Mouse (Mus musculus) adrenal gland, postnatal 10 days (tissue): ENCODE results near the gene AC129217.1. TPM values are rescaled to one million over a fixed set of nuclear protein-coding genes. Genes with fewer than 3 reads are reported as not detected.
"Not testable (repeated sequence)": the region's sequence is repeated elsewhere in the genome, so short reads cannot be mapped to it uniquely, and the experiment has no call there.

Experiments
- DNase-seq: peaks from one replicate; pipeline ENCODE4 v3.0.0; 2021; ENCODE audit warnings: mixed read lengths
- total RNA-seq, 2 experiments: library from RNA; stranded (reverse); gene quantifications; 2 replicates each; pipeline ENCODE4 v1.2.3; 2021

Gene AC129217.1
- total RNA-seq, 2 experiments from 2014 or later, result not detected

- no peak for DNase-seq
Observed at GRCm38 (mm10) chr19:8830664-8831063, 1.1 kb downstream of the AC129217.1 start.

GRCm38 (mm10) chr19:8831262-8831661, 1.7 kb downstream of the AC129217.1 start:
- DNase-seq, result no peak

- no peak for DNase-seq
Observed at GRCm38 (mm10) chr19:8832971-8833370, 3.4 kb downstream of the AC129217.1 start.

GRCm38 (mm10) chr19:8836327-8836726, 6.8 kb downstream of the AC129217.1 start:
- DNase-seq, result not testable (repeated sequence)

- peak; percentile 86 for DNase-seq
Observed at GRCm38 (mm10) chr19:8837251-8837791, 7.7 kb downstream of the AC129217.1 start, which contains the start of gene Bscl2. Gene Bscl2 (plus strand): TSS chr19:8837467.

GRCm38 (mm10) chr19:8838041-8838730, 8.6 kb downstream of the AC129217.1 start:
- DNase-seq, result peak; percentile 63

GRCm38 (mm10) chr19:8839103-8839907, 9.7 kb downstream of the AC129217.1 start, which contains the start of gene Gng3:
Gene Gng3 (minus strand): TSS chr19:8839194.
- no peak for DNase-seq

- peak; percentile 88 for DNase-seq
Observed at GRCm38 (mm10) chr19:8839908-8840791, 10.6 kb downstream of the AC129217.1 start.

- no peak for DNase-seq
Observed at GRCm38 (mm10) chr19:8841012-8841411, 11.4 kb downstream of the AC129217.1 start.

- DNase-seq, result peak; percentile 41
Observed at GRCm38 (mm10) chr19:8842961-8843360, 13.4 kb downstream of the AC129217.1 start.

- DNase-seq, result peak; percentile 88
Observed at GRCm38 (mm10) chr19:8844371-8845129, 15.0 kb downstream of the AC129217.1 start.

GRCm38 (mm10) chr19:8848356-8848755, 18.8 kb downstream of the AC129217.1 start:
- DNase-seq, result no peak

GRCm38 (mm10) chr19:8850402-8850901, 20.9 kb downstream of the AC129217.1 start, which contains the start of gene Lrrn4cl:
Gene Lrrn4cl (plus strand): TSS chr19:8850768.
- DNase-seq, result peak; percentile 43

GRCm38 (mm10) chr19:8851639-8852038, 22.1 kb downstream of the AC129217.1 start:
- peak; percentile 43 for DNase-seq

- DNase-seq, result peak; percentile 67
Observed at GRCm38 (mm10) chr19:8852236-8852928, 22.8 kb downstream of the AC129217.1 start.

- DNase-seq, result no peak
Observed at GRCm38 (mm10) chr19:8853117-8853516, 23.5 kb downstream of the AC129217.1 start.

GRCm38 (mm10) chr19:8857689-8858088, 28.1 kb downstream of the AC129217.1 start:
- peak; percentile 73 for DNase-seq

GRCm38 (mm10) chr19:8859018-8859417, 29.4 kb downstream of the AC129217.1 start:
- DNase-seq, result no peak

GRCm38 (mm10) chr19:8864265-8864664, 34.7 kb downstream of the AC129217.1 start:
- no peak for DNase-seq

GRCm38 (mm10) chr19:8870381-8870780, 40.8 kb downstream of the AC129217.1 start:
- DNase-seq, result not testable (repeated sequence)
